Mouse (Mus musculus) effector memory CD4-positive, alpha-beta T cell, adult 5 months (primary cell): ENCODE measurements around the gene Col1a2. TPM values are rescaled to one million over a fixed set of nuclear protein-coding genes. Genes with fewer than 3 reads are reported as not detected.

Experiments
- polyA plus RNA-seq: library from polyadenylated mRNA; unstranded; fragments of 100-300 nt; shearing (Covaris generic); gene quantifications from one replicate; pipeline ENCODE4 v1.2.1, GENCODE M21; 2017

The Col1a2 gene
- not detected for polyA plus RNA-seq

GRCm38 (mm10) chr6:4504603-4505131 lies at the start of gene Col1a2:
Gene Col1a2 (plus strand): TSS chr6:4504814.

Other genes with a start within 250 kb of the Col1a2 start
- 22.4 TPM for gene Casd1, start 96.0 kb downstream of the Col1a2 start, polyA plus RNA-seq
- not detected for gene Sgce, start 242.4 kb downstream of the Col1a2 start, polyA plus RNA-seq
- not detected for gene Peg10, start 242.5 kb downstream of the Col1a2 start, polyA plus RNA-seq